Mouse (Mus musculus): ENCODE data around the gene 4930474N05Rik.

4930474N05Rik gene

GRCm38 (mm10) chr14:36094617-36095016 lies at the start of gene 4930474N05Rik:
TSS of gene 4930474N05Rik (plus strand) at chr14:36094917.
- in situ Hi-C loops (cut with MboI; ENCODE audit: unreplicated experiment in 2 of 2), result no loop called here

- in situ Hi-C loops (cut with MboI; ENCODE audit: unreplicated experiment in 2 of 2), result no loop called here
Observed at GRCm38 (mm10) chr14:36048746-36049391, 45.8 kb upstream of the 4930474N05Rik start.

DNA sequence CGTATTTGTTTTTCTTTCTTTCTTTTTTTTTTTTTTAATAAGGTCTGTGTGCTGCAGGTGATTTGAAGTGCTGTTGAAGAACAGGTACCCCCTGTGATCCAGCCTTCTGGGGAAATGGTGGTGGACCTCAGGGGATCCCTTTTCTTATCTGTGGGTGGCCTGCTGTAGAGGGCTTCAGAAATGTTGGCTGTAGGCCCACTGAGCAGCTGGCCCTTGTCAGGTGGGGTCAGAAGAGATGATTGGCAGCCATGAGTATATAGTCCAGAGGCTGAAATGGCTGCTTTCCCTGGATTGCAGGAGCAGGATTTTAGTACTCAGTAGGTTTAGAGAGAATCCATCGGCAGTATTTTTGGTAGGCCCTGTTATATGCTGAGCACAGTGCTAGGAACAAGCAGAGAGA lies 41.4 kb upstream of the 4930474N05Rik start:
- in situ Hi-C loops (cut with MboI; ENCODE audit: unreplicated experiment in 2 of 2), result no loop called here

DNA sequence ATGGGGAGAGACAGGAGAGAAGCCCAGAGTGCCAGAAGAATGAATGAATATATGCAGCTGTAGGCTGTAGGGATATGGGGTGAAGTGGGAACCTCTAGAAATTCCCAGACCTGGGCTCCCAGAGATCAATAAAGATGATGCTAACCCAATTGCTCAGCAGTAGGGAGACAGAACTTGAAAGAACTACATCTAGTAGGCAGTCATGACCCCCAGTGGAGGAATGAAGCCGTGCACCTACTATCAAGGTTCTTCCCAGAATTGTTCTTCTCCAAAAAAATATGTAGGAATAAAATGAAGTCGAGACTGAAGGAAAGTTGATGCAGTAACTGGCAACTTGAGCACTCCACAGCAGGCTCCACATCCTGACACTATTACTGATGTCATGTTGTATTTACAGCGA lies 3.8 kb downstream of the 4930474N05Rik start:
- in situ Hi-C loops (cut with MboI; ENCODE audit: unreplicated experiment in 2 of 2), result no loop called here

DNA sequence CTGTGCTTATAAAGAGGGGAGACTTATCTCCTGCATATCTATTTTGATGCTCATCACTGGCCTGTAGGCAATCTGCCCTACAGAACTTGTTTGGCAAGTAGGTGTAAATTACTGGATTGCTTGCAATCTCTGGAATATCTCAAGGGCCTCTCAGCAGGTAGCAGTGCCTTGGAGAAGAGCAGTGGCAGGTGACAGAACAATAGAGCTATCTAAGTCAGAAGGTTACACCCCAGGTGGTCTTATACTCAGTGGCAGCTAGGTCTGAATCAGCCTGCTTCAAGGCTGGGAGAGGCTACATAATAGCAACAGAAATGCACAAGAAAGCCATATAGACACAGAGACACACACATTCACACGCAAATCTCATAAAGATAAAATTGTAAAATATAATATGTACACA lies 4.9 kb downstream of the 4930474N05Rik start:
- in situ Hi-C loops (cut with MboI; ENCODE audit: unreplicated experiment in 2 of 2), result no loop called here

DNA sequence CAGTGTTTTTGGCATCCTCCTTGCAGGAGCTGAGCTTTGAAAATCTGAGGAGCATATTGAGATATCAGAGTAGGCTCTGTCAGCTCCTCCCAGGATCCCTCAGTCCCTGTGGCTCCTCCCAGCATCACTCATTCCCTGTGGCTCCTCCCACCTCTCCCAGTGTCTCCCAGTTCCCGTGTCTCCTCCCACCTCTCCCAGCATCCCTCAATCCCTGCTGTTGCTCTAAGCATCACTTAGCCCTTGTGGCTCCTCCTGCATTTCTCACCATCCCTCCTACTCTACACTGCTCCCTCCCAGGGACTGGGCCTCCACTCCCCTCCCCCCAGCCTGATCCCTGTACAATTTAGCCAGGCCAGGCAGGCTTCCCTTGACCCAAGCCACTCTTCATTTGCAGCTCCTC lies 6.0 kb downstream of the 4930474N05Rik start:
- in situ Hi-C loops (cut with MboI; ENCODE audit: unreplicated experiment in 2 of 2), result no loop called here

GRCm38 (mm10) chr14:36114481-36114880 lies 19.8 kb downstream of the 4930474N05Rik start:
- in situ Hi-C loops (cut with MboI; ENCODE audit: unreplicated experiment in 2 of 2), result no loop called here

- in situ Hi-C loops (cut with MboI; ENCODE audit: unreplicated experiment in 2 of 2), result no loop called here
Observed at GRCm38 (mm10) chr14:36123775-36124335, 29.1 kb downstream of the 4930474N05Rik start.

GRCm38 (mm10) chr14:36135749-36136148 lies 41.0 kb downstream of the 4930474N05Rik start:
- in situ Hi-C loops (cut with MboI; ENCODE audit: unreplicated experiment in 2 of 2), result no loop called here

GRCm38 (mm10) chr14:36137696-36138095 lies 43.0 kb downstream of the 4930474N05Rik start:
- in situ Hi-C loops (cut with MboI; ENCODE audit: unreplicated experiment in 2 of 2), result no loop called here

DNA sequence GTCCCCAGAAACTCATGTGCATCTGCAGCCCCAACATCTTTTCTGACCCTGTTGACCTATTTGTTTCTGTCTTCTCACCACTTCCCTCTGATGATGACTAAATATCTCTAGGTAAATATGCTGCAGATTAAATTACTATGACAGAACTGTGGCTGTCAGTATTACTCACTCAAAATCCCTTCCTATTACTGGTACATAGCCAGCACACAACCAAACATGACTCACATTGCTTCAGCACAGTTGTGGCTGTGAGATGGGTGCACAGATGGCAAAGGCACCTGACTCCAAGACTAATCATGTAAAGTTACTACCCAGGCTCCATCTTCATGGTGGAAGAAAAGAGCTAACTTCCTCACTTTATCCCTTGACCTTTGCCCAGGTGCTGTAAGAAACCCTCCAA lies 50.5 kb downstream of the 4930474N05Rik start:
- in situ Hi-C loops (cut with MboI; ENCODE audit: unreplicated experiment in 2 of 2), result no loop called here

Measured in v-Abl transformed pro-B cells (cell line).